Mouse (Mus musculus): ENCODE measurements around the gene Fam83c.

Fam83c gene

GRCm38 (mm10) chr2:155826630-155827424 lies 7.8 kb downstream of the Fam83c start, which contains the start of gene Eif6:
Gene Eif6, minus strand, starts transcription at chr2:155826925.
- in situ Hi-C loops (cut with MboI, MseI) = no loop called here

GRCm38 (mm10) chr2:155825904-155826629 lies 8.6 kb downstream of the Fam83c start:
- in situ Hi-C loops (cut with MboI, MseI) = no loop called here

- in situ Hi-C loops (cut with MboI, MseI) = no loop called here
Measured at GRCm38 (mm10) chr2:155823722-155824121, 10.9 kb downstream of the Fam83c start.

- in situ Hi-C loops (cut with MboI, MseI) = no loop called here
Measured at GRCm38 (mm10) chr2:155820779-155821178, 13.9 kb downstream of the Fam83c start.

GRCm38 (mm10) chr2:155819449-155820251 lies 15.0 kb downstream of the Fam83c start:
- in situ Hi-C loops (cut with MboI, MseI) = no loop called here

- in situ Hi-C loops (cut with MboI, MseI) = no loop called here
Measured at GRCm38 (mm10) chr2:155819392-155819448, 15.4 kb downstream of the Fam83c start, which contains the start of gene BC029722. Gene BC029722, minus strand, starts transcription at chr2:155819426.

- in situ Hi-C loops (cut with MboI, MseI) = no loop called here
Measured at GRCm38 (mm10) chr2:155818596-155819391, 15.9 kb downstream of the Fam83c start.

- in situ Hi-C loops (cut with MboI, MseI) = no loop called here
Measured at GRCm38 (mm10) chr2:155817301-155818245, 17.1 kb downstream of the Fam83c start.

- in situ Hi-C loops (cut with MboI, MseI) = no loop called here
Measured at GRCm38 (mm10) chr2:155816179-155816578, 18.5 kb downstream of the Fam83c start.

GRCm38 (mm10) chr2:155814829-155815228 lies 19.8 kb downstream of the Fam83c start:
- in situ Hi-C loops (cut with MboI, MseI) = no loop called here

GRCm38 (mm10) chr2:155812637-155813036 lies 22.0 kb downstream of the Fam83c start:
- in situ Hi-C loops (cut with MboI, MseI) = no loop called here

- in situ Hi-C loops (cut with MboI, MseI) = no loop called here
Measured at GRCm38 (mm10) chr2:155811821-155812396, 22.7 kb downstream of the Fam83c start.

GRCm38 (mm10) chr2:155809620-155810019 lies 25.0 kb downstream of the Fam83c start:
- in situ Hi-C loops (cut with MboI, MseI) = loop anchor here (5.0 kb wide), 1 partner anchor 97 kb away; no protein-coding TSS in a partner anchor

GRCm38 (mm10) chr2:155807408-155807807 lies 27.2 kb downstream of the Fam83c start:
- in situ Hi-C loops (cut with MboI, MseI) = loop anchor here (5.0 kb wide), 1 partner anchor 95 kb away; no protein-coding TSS in a partner anchor

- in situ Hi-C loops (cut with MboI, MseI) = loop anchor here (5.0 kb wide), 1 partner anchor 94 kb away; no protein-coding TSS in a partner anchor
Measured at GRCm38 (mm10) chr2:155806548-155806947, 28.1 kb downstream of the Fam83c start.

- in situ Hi-C loops (cut with MboI, MseI) = loop anchor here (5.0 kb wide), 1 partner anchor 94 kb away; no protein-coding TSS in a partner anchor
Measured at GRCm38 (mm10) chr2:155805925-155806255, 28.8 kb downstream of the Fam83c start.

- in situ Hi-C loops (cut with MboI, MseI) = loop anchor here (5.0 kb wide), 1 partner anchor 93 kb away; no protein-coding TSS in a partner anchor
Measured at GRCm38 (mm10) chr2:155805231-155805924, 29.3 kb downstream of the Fam83c start.

- in situ Hi-C loops (cut with MboI, MseI) = no loop called here
Measured at GRCm38 (mm10) chr2:155804053-155804452, 30.6 kb downstream of the Fam83c start.

GRCm38 (mm10) chr2:155802761-155803160 lies 31.9 kb downstream of the Fam83c start:
- in situ Hi-C loops (cut with MboI, MseI) = no loop called here

Data from regulatory T cell (primary cell).